Mouse (Mus musculus) olfactory bulb, adult 2 months (tissue): ENCODE data around the gene Serpine3.

ENCODE experiments used
- CTCF ChIP-seq: fragments of 200-500 bp; IDR thresholded peaks from 2 replicates; pipeline ENCODE4 v1.5.1; 2012; ENCODE audit warnings: low read depth, mild to moderate bottlenecking, low read length, moderate library complexity; ENCODE audit not compliant: insufficient read depth
- POLR2A ChIP-seq: fragments of 200-500 bp; IDR thresholded peaks from 2 replicates; pipeline ENCODE4 v1.6.1; 2012; ENCODE audit warnings: mild to moderate bottlenecking, low read depth, low read length, moderate library complexity; ENCODE audit not compliant: insufficient read depth

GRCm38 (mm10) chr14:62724560-62724959 lies 61.1 kb downstream of the Serpine3 start:
- no peak for TF ChIP-seq POLR2A
- no peak for TF ChIP-seq CTCF
